Mouse (Mus musculus) bone marrow macrophage, adult 2 months (primary cell): ENCODE measurements around the gene Adamtsl4.

Source experiments
- CTCF ChIP-seq: IDR thresholded peaks from 2 replicates; pipeline ENCODE4 v1.5.1; 2012; ENCODE audit warnings: low read depth, mild to moderate bottlenecking, low read length, moderate library complexity
- POLR2A ChIP-seq: IDR thresholded peaks from 2 replicates; pipeline ENCODE4 v1.6.1; 2012; ENCODE audit warnings: mild to moderate bottlenecking, low read depth, low read length, borderline replicate concordance

GRCm38 (mm10) chr3:95664940-95665352 lies 22.8 kb downstream of the Adamtsl4 start:
- TF ChIP-seq POLR2A (no peak), CTCF (no peak)
